Mouse (Mus musculus) gastrocnemius, postnatal 14 days (tissue): ENCODE results near the gene Mecr. TPM values are rescaled to one million over a fixed set of nuclear protein-coding genes. Genes with fewer than 3 reads are reported as not detected.
A peak's percentile ranks its signal among the peaks of the same experiment; 100 is the strongest.

ENCODE experiments used
- DNase-seq: peaks from one replicate; pipeline ENCODE4 v3.0.0; 2021; ENCODE audit warnings: mixed read lengths
- intact Hi-C: fragments of 180-260 bp; cut with DNase I; formaldehyde crosslinking; loops from one replicate; pipeline ENCODE4 v1.15.1; 2025; ENCODE audit warnings: low total_unique reads
- total RNA-seq, 2 experiments: library from RNA; stranded (reverse); gene quantifications; 2 replicates each; pipeline ENCODE4 v1.2.3; 2021

Mecr gene
- total RNA-seq, 2 experiments from 2014 or later: 19.2 to 25.7 TPM

- no peak for DNase-seq
- intact Hi-C loops: loop anchor here (10.0 kb wide), 2 partner anchors 48 to 418 kb away; no protein-coding TSS in a partner anchor
These were observed 10.4 kb upstream of the Mecr start for GRCm38 (mm10) chr4:131832759-131833407.

GRCm38 (mm10) chr4:131833971-131834609, 9.2 kb upstream of the Mecr start:
- intact Hi-C loops: loop anchor here (10.0 kb wide), 2 partner anchors 49 to 419 kb away; no protein-coding TSS in a partner anchor
- DNase-seq: no peak

- peak; percentile 53 for DNase-seq
- intact Hi-C loops: loop anchor here (2.0 to 10.0 kb wide), 5 partner anchors 52 to 874 kb away; no protein-coding TSS in a partner anchor
These were observed 6.9 kb upstream of the Mecr start for GRCm38 (mm10) chr4:131836351-131836881.

GRCm38 (mm10) chr4:131836891-131837491, 6.3 kb upstream of the Mecr start:
- intact Hi-C loops: loop anchor here (2.0 to 10.0 kb wide), 5 partner anchors 52 to 875 kb away; no protein-coding TSS in a partner anchor
- peak; percentile 42 for DNase-seq

GRCm38 (mm10) chr4:131837872-131838524, 5.3 kb upstream of the Mecr start, which contains the start of gene Ptpru:
Gene Ptpru, minus strand, starts transcription at chr4:131838288.
- peak; percentile 89 for DNase-seq
- intact Hi-C loops: loop anchor here (2.0 to 10.0 kb wide), 5 partner anchors 53 to 876 kb away; no protein-coding TSS in a partner anchor

- intact Hi-C loops: no loop called here
- DNase-seq: no peak
These were observed 2.9 kb downstream of the Mecr start for GRCm38 (mm10) chr4:131845991-131846778.

- no peak for DNase-seq
- intact Hi-C loops: no loop called here
These were observed 4.8 kb downstream of the Mecr start for GRCm38 (mm10) chr4:131848082-131848481.

- intact Hi-C loops: no loop called here
- peak; percentile 53 for DNase-seq
These were observed 6.8 kb downstream of the Mecr start for GRCm38 (mm10) chr4:131849986-131850638.

GRCm38 (mm10) chr4:131854950-131855349, 11.7 kb downstream of the Mecr start:
- no peak for DNase-seq
- intact Hi-C loops: no loop called here

GRCm38 (mm10) chr4:131860492-131861340, 17.4 kb downstream of the Mecr start:
- intact Hi-C loops: loop anchor here (5.0 kb wide), 2 partner anchors 107 to 217 kb away; partner anchors contain the start of gene Epb41
- DNase-seq: peak; percentile 80

GRCm38 (mm10) chr4:131861341-131861739, 18.1 kb downstream of the Mecr start:
- intact Hi-C loops: loop anchor here (5.0 kb wide), 2 partner anchors 106 to 216 kb away; partner anchors contain the start of gene Epb41
- DNase-seq: no peak

GRCm38 (mm10) chr4:131872672-131873292, 29.5 kb downstream of the Mecr start:
- DNase-seq: no peak
- intact Hi-C loops: no loop called here

GRCm38 (mm10) chr4:131873293-131874168, 30.3 kb downstream of the Mecr start, which contains the start of gene Srsf4:
Gene Srsf4, plus strand, starts transcription at chr4:131873617.
- peak; percentile 95 for DNase-seq
- intact Hi-C loops: no loop called here

GRCm38 (mm10) chr4:131874169-131874536, 30.9 kb downstream of the Mecr start:
- no peak for DNase-seq
- intact Hi-C loops: no loop called here

- no peak for DNase-seq
- intact Hi-C loops: no loop called here
These were observed 31.3 kb downstream of the Mecr start for GRCm38 (mm10) chr4:131874567-131874966.

- DNase-seq: no peak
- intact Hi-C loops: no loop called here
These were observed 32.0 kb downstream of the Mecr start for GRCm38 (mm10) chr4:131875242-131875641.
